In the genomic region with DNA sequence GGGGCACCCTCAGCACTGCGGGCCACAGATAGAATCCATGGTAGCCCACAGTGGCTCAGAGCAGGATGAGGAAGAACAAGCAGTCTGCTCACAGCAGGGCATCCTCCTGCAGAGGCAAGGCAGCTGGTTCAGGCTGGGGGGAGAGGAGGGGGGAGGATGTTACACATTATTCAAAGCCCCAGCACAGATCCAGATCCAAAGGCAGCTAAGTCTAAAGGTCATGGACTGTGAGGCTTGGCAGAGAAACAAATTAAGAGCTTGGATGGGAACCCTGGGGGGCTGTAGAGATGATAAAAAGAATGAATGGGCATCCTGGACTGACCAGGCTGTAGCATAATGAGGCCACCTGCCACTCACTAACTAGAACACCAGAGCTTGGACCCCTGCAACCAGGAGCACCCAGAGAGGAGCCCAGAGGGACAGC, we compare ENCODE assay signal across 11 mouse cellular contexts. TPM values are rescaled to one million over a fixed set of nuclear protein-coding genes. Genes with fewer than 3 reads are reported as not detected.
DNase-seq lines count a peak whose midpoint lies in the region; ATAC-seq lines count a peak whose summit lies in the region.
"Had no signal": no experiment of that assay in that cellular context is flagged by ENCODE, and none has a peak within 500 bp of the region (broad histone marks: within the 10 kb centered on the region; RNA-seq: fewer than 3 reads in every experiment).

No protein-coding gene starts in this region.

- peak; percentile 44; the same call in 1 of the 2 replicates for ATAC-seq in hindbrain, embryonic 13.5 days (ENCODE audit: low FRiP score)

- DNase-seq in left cerebral cortex, postnatal 4 days: peak; percentile 76
- DNase-seq in left cerebral cortex, adult 11 months (ENCODE audit: low spot score): no peak
- no peak for DNase-seq in limb, embryonic 10.5 days (ENCODE audit: low spot score)
- peak; percentile 57 for DNase-seq in thymus, postnatal 14 days
- DNase-seq in gastrocnemius, adult 18-20 months (ENCODE audit: low spot score): no peak
- DNase-seq in layer of hippocampus, adult 11-12 months (ENCODE audit: low spot score): no peak
- no peak for DNase-seq in right cerebral cortex, postnatal 36 days (ENCODE audit: low spot score in 2 of 2)
- DNase-seq: heart, adult 2 months; right cerebral cortex, adult 18-20 months had no signal

- intact Hi-C loops in left cerebral cortex, postnatal 4 days (cut with DNase I): no loop called here

- peak overlapping the region; percentile 35 for H3K27ac ChIP-seq in hindbrain, embryonic 13.5 days
- peak overlapping the region; percentile 73 for H3K27ac ChIP-seq in limb, embryonic 10.5 days
- H3K27ac ChIP-seq: limb, embryonic 13.5 days had no signal

- no peaks in the 10 kb centered on the region for H3K9me3 ChIP-seq in hindbrain, embryonic 13.5 days
- H3K9me3 ChIP-seq in limb, embryonic 10.5 days (replicated peaks): no peaks in the 10 kb centered on the region
- H3K9me3 ChIP-seq: limb, embryonic 13.5 days had no signal

- H3K27me3 ChIP-seq in hindbrain, embryonic 13.5 days: peaks cover 10% of the 10 kb centered on the region; the same call in 1 of the 2 replicates
- no peaks in the 10 kb centered on the region for H3K27me3 ChIP-seq in limb, embryonic 10.5 days (ENCODE audit: low read depth, poor library complexity, severe bottlenecking)
- H3K27me3 ChIP-seq: limb, embryonic 13.5 days had no signal

- H3K9ac ChIP-seq in hindbrain, embryonic 13.5 days: 0 out of 2 replicates have a peak overlapping the region, but pooled peaks have one; percentile 19
- H3K9ac ChIP-seq: limb, embryonic 13.5 days had no signal

- H3K4me3 ChIP-seq in hindbrain, embryonic 13.5 days: no peak overlapping the region
- H3K4me3 ChIP-seq in limb, embryonic 10.5 days: no peak overlapping the region
- H3K4me3 ChIP-seq: heart, adult 2 months; limb, embryonic 13.5 days had no signal

- peaks cover 70% of the 10 kb centered on the region for H3K4me1 ChIP-seq in hindbrain, embryonic 13.5 days (replicated peaks)
- peaks cover 79% of the 10 kb centered on the region for H3K4me1 ChIP-seq in limb, embryonic 10.5 days

- WGBS in hindbrain, embryonic 13.5 days: 35% methylated on average over 1 of the region's 1 CpGs
- 56% methylated on average over 1 of the region's 1 CpGs for WGBS in limb, embryonic 10.5 days

- H3K4me2 ChIP-seq in hindbrain, embryonic 13.5 days: no peak overlapping the region
- H3K4me2 ChIP-seq: limb, embryonic 13.5 days had no signal

- H3K36me3 ChIP-seq in hindbrain, embryonic 13.5 days: no peaks in the 10 kb centered on the region
- no peaks in the 10 kb centered on the region for H3K36me3 ChIP-seq in limb, embryonic 10.5 days
- H3K36me3 ChIP-seq: limb, embryonic 13.5 days had no signal

RNA-seq across cellular contexts. Expression of gene Sorcs2, which starts 28.7 kb away (rescaled TPM):
- 10 to 100 TPM; 33.9 to 35.4 TPM for total RNA-seq in left cerebral cortex, postnatal 4 days (2021)
- polyA plus RNA-seq in hindbrain, embryonic 13.5 days (2015; fragmentation: Nextera tagmentation; extraction: Ambion mirVana): 11.7 and 12.6 TPM in 2 replicates
- 6.1 and 8.3 TPM in 2 replicates for polyA plus RNA-seq in limb, embryonic 10.5 days (2016; fragmentation: Nextera tagmentation; extraction: Ambion mirVana)
- 1 to 10 TPM; 1.8 TPM for total RNA-seq in gastrocnemius, adult 18-20 months (2021)

Comparison
In these comparisons a context has a peak if more than half of its experiments do, and no peak if none do; other contexts are left out.
1. DNase-seq: peak in left cerebral cortex, postnatal 4 days (single experiment) and thymus, postnatal 14 days (single experiment); none in left cerebral cortex, adult 11 months (single experiment), limb, embryonic 10.5 days (single experiment), gastrocnemius, adult 18-20 months (single experiment), layer of hippocampus, adult 11-12 months (single experiment) and right cerebral cortex, postnatal 36 days (0 of 2).
2. RNA of gene Sorcs2, which starts 28.7 kb away (total RNA-seq): 33.9 to 35.4 TPM in left cerebral cortex, postnatal 4 days; 1.8 TPM in gastrocnemius, adult 18-20 months; every median in the first group is over 10 times any median in the second.